Mouse (Mus musculus) C2C12 (cell line): ENCODE results near the gene Gm10282.

Experiments used
- CEBPB ChIP-seq: IDR thresholded peaks from one replicate; pipeline ENCODE4 v1.6.1; 2011; ENCODE audit warnings: low read depth, mild to moderate bottlenecking, control low read depth, moderate library complexity
- CTCF ChIP-seq: IDR thresholded peaks from one replicate; pipeline ENCODE4 v1.5.1; 2011; ENCODE audit not compliant: control insufficient read depth, insufficient read depth, insufficient read length
- MYOD1 ChIP-seq: IDR thresholded peaks from one replicate; pipeline ENCODE4 v1.6.1; 2011; ENCODE audit warnings: low read depth; ENCODE audit not compliant: control insufficient read depth, insufficient read length
- MYOG ChIP-seq: IDR thresholded peaks from one replicate; pipeline ENCODE4 v1.6.1; 2011; ENCODE audit not compliant: control insufficient read depth, insufficient read length; ENCODE audit errors: extremely low read depth
- USF1 ChIP-seq: IDR thresholded peaks from one replicate; pipeline ENCODE4 v1.6.1; 2011; ENCODE audit warnings: low read depth, mild to moderate bottlenecking, control low read depth, moderate library complexity

GRCm38 (mm10) chr8:72301497-72301896 is 3.6 kb downstream of the Gm10282 start:
- TF ChIP-seq CTCF = no peak
- no peak for TF ChIP-seq MYOD1
- TF ChIP-seq MYOG = no peak
- TF ChIP-seq USF1 = no peak
- TF ChIP-seq CEBPB = no peak
